Mouse (Mus musculus): ENCODE measurements around the gene Crtc3.

GRCm38 (mm10) chr7:80641899-80642298, 46.8 kb downstream of the Crtc3 start:
- TF ChIP-seq CTCF (IDR thresholded peaks at IDR 0.05; ENCODE audit: low read depth, low read length) (no peak), GATA1 (IDR thresholded peaks at IDR 0.05; ENCODE audit: borderline replicate concordance, low read length) (no peak), POLR2AphosphoS5 (IDR thresholded peaks at IDR 0.05; ENCODE audit: insufficient replicate concordance, low read depth, low read length) (no peak), GATA2 (IDR thresholded peaks at IDR 0.05; ENCODE audit: borderline replicate concordance, low read depth, low read length) (no peak)

Measured in G1E (cell line).